In the genomic region with DNA sequence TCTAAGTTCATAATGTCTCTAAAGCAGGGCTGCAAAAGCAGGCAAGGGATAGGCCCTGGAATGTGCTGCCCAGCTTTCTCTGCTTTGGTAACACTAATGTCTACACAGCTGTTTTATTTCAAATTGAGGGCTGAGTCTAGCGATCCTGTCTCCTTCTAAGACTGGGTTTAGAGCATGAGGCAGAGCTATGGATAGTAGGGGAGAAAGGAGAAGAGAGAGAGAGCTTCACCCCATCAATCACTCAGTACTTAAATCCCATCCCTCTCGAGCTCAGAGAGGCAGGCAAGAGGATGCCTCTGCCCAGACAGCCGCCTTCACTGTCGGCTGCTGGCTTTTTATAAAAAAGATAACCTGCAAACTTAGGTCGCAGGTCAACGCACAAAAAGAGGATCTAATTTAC, we compare ENCODE assay signal across 8 mouse cellular contexts. TPM values are rescaled to one million over a fixed set of nuclear protein-coding genes. Genes with fewer than 3 reads are reported as not detected.
DNase-seq lines count a peak whose midpoint lies in the region; ATAC-seq and TF ChIP-seq lines count a peak whose summit lies in the region.

No protein-coding gene starts in this region.

- peak overlapping the region; percentile 44; the same call in 1 of the 2 replicates for H3K27ac ChIP-seq in heart, embryonic 13.5 days (replicated peaks)
- H3K27ac ChIP-seq in embryonic facial prominence, embryonic 11.5 days (replicated peaks; ENCODE audit: low read depth, low read length), result no peak overlapping the region
- no peak overlapping the region for H3K27ac ChIP-seq in intestine, embryonic 15.5 days

- H3K4me1 ChIP-seq in heart, embryonic 13.5 days, result peaks cover 23% of the 10 kb centered on the region
- H3K4me1 ChIP-seq in embryonic facial prominence, embryonic 11.5 days (ENCODE audit: control insufficient read depth, insufficient read depth, low read length), result no peaks in the 10 kb centered on the region
- H3K4me1 ChIP-seq in intestine, embryonic 15.5 days (replicated peaks), result 0 out of 2 replicates have a peak, but pooled peaks cover 9% of the 10 kb centered on the region

- no peak for ATAC-seq in heart, embryonic 13.5 days (ENCODE audit: extremely low read depth, insufficient number of reproducible peaks, low FRiP score, low TSS enrichment)
- ATAC-seq in embryonic facial prominence, embryonic 11.5 days (replicated peaks; ENCODE audit: insufficient number of reproducible peaks, low FRiP score, low TSS enrichment, low read depth), result no peak
- ATAC-seq in intestine, embryonic 15.5 days, result no peak
- no peak for ATAC-seq in megakaryocyte, adult 5-6 weeks (ENCODE audit: poor library complexity, severe bottlenecking)

- H3K9ac ChIP-seq in heart, embryonic 13.5 days, result peak overlapping the region; percentile 30; the same call in 1 of the 2 replicates
- H3K9ac ChIP-seq in embryonic facial prominence, embryonic 11.5 days (replicated peaks; ENCODE audit: low read length), result 0 out of 2 replicates have a peak overlapping the region, but pooled peaks have one; percentile 1
- H3K9ac ChIP-seq in intestine, embryonic 15.5 days, result no peak overlapping the region; the same call in 1 of the 2 replicates

- H3K27me3 ChIP-seq in heart, embryonic 13.5 days (replicated peaks), result no peaks in the 10 kb centered on the region
- H3K27me3 ChIP-seq in embryonic facial prominence, embryonic 11.5 days (ENCODE audit: control insufficient read depth, insufficient read depth, low read length), result no peaks in the 10 kb centered on the region
- no peaks in the 10 kb centered on the region for H3K27me3 ChIP-seq in intestine, embryonic 15.5 days (replicated peaks)
- no peaks in the 10 kb centered on the region for H3K27me3 ChIP-seq in myocyte (ENCODE audit: control insufficient read depth, insufficient read depth, insufficient read length)

- TF ChIP-seq POLR2A in myocyte (IDR thresholded peaks at IDR 0.05; ENCODE audit: insufficient read length, low read depth), result no peak

- H3K9me3 ChIP-seq in heart, embryonic 13.5 days, result no peaks in the 10 kb centered on the region
- H3K9me3 ChIP-seq in embryonic facial prominence, embryonic 11.5 days (replicated peaks; ENCODE audit: control insufficient read depth, low read length), result no peaks in the 10 kb centered on the region
- H3K9me3 ChIP-seq in intestine, embryonic 15.5 days, result no peaks in the 10 kb centered on the region

- DNase-seq in heart, postnatal 4 days, result no peak
- no peak for DNase-seq in embryonic facial prominence, embryonic 11.5 days (ENCODE audit: low spot score)
- DNase-seq in cerebellum, adult 9-11 months, result no peak
- DNase-seq in left cerebral cortex, adult 18-20 months (ENCODE audit: low spot score in 2 of 2), result no peak

- 19% methylated on average over 6 of the region's 6 CpGs for WGBS in heart, embryonic 13.5 days
- WGBS in embryonic facial prominence, embryonic 11.5 days, result 21% methylated on average over 6 of the region's 6 CpGs
- WGBS in intestine, embryonic 15.5 days, result 23% methylated on average over 6 of the region's 6 CpGs

- peak overlapping the region; percentile 58 for H3K4me2 ChIP-seq in heart, embryonic 13.5 days
- H3K4me2 ChIP-seq in embryonic facial prominence, embryonic 11.5 days (ENCODE audit: low read depth, low read length), result peak overlapping the region; percentile 19; the same call in 1 of the 2 replicates
- H3K4me2 ChIP-seq in intestine, embryonic 15.5 days (replicated peaks), result peak overlapping the region; percentile 20
- peak overlapping the region; percentile 22 for H3K4me2 ChIP-seq in myocyte (ENCODE audit: low read depth)

- peak overlapping the region; percentile 26 for H3K4me3 ChIP-seq in heart, embryonic 13.5 days
- peak overlapping the region; percentile 7; the same call in 1 of the 2 replicates for H3K4me3 ChIP-seq in embryonic facial prominence, embryonic 11.5 days (ENCODE audit: low read depth, low read length)
- peak overlapping the region; percentile 10; the same call in 1 of the 2 replicates for H3K4me3 ChIP-seq in intestine, embryonic 15.5 days (replicated peaks)
- H3K4me3 ChIP-seq in myocyte, result no peak overlapping the region

- H3K79me2 ChIP-seq in myocyte (ENCODE audit: control insufficient read depth, insufficient read depth), result no peaks in the 10 kb centered on the region

- H3ac ChIP-seq in myocyte (ENCODE audit: control insufficient read depth, insufficient read length), result no peak overlapping the region

- no peaks in the 10 kb centered on the region for H3K36me3 ChIP-seq in heart, embryonic 13.5 days
- H3K36me3 ChIP-seq in embryonic facial prominence, embryonic 11.5 days (replicated peaks; ENCODE audit: control insufficient read depth, insufficient read depth, low read depth, low read length), result no peaks in the 10 kb centered on the region
- no peaks in the 10 kb centered on the region for H3K36me3 ChIP-seq in intestine, embryonic 15.5 days
- no peaks in the 10 kb centered on the region for H3K36me3 ChIP-seq in myocyte (ENCODE audit: control insufficient read depth, insufficient read depth)

TF ChIP-seq in myocyte, 11 proteins besides CTCF, POLR2A, EP300 and RAD21:
- TF ChIP-seq MYOG (IDR thresholded peaks at IDR 0.05; ENCODE audit: control insufficient read depth in 1 of 3, insufficient read depth in 1 of 3, insufficient read length in 2 of 3, low read depth in 2 of 3) (no peak), MYOD1 (IDR thresholded peaks at IDR 0.05; ENCODE audit: control insufficient read depth in 1 of 3, insufficient read length in 2 of 3, low read depth in 2 of 3) (no peak), REST (IDR thresholded peaks at IDR 0.05; ENCODE audit: insufficient read depth, insufficient read length) (no peak), CEBPB (IDR thresholded peaks at IDR 0.05; ENCODE audit: insufficient read depth, poor library complexity, severe bottlenecking) (no peak), SRF (IDR thresholded peaks at IDR 0.05; ENCODE audit: control insufficient read depth, insufficient read length, low read depth) (no peak), E2F4 (IDR thresholded peaks at IDR 0.05; ENCODE audit: insufficient read depth) (no peak), POLR2AphosphoS2 (IDR thresholded peaks at IDR 0.05; ENCODE audit: insufficient read length, low read depth) (no peak), TCF3 (IDR thresholded peaks at IDR 0.05; ENCODE audit: insufficient read length, low read depth) (no peak), MAX (IDR thresholded peaks at IDR 0.05; ENCODE audit: low read depth) (no peak), USF1 (IDR thresholded peaks at IDR 0.05; ENCODE audit: low read depth) (no peak), TCF12 (IDR thresholded peaks at IDR 0.05; ENCODE audit: insufficient read depth, poor library complexity, severe bottlenecking) (no peak)
TF ChIP-seq in myocyte: peak in this region for 0.

RNA-seq across cellular contexts. Expression of gene Pbx3, which starts 4.5 kb away (rescaled TPM):
- 19.1 and 20.4 TPM in 2 replicates for polyA plus RNA-seq in heart, embryonic 13.5 days (2015; fragmentation: Nextera tagmentation; extraction: Ambion mirVana)
- 10 to 100 TPM; 25.6 to 30.2 TPM for total RNA-seq in heart, postnatal 4 days (2021)
- polyA plus RNA-seq in embryonic facial prominence, embryonic 11.5 days (2014; fragmentation: Nextera tagmentation; extraction: Ambion mirVana), result 48.9 and 53.2 TPM in 2 replicates
- 18.9 and 19.1 TPM in 2 replicates for polyA plus RNA-seq in intestine, embryonic 15.5 days (2015; fragmentation: Nextera tagmentation; extraction: Ambion mirVana)
- 6.1 TPM for polyA plus RNA-seq in myocyte (2012; fragmentation: generic; extraction: Trizol)
- 19.8 and 21.7 TPM in 2 replicates for total RNA-seq in megakaryocyte, adult 5-6 weeks (2015)
- 11.9 and 12.2 TPM in 2 replicates for total RNA-seq in megakaryocyte, adult 5-6 weeks (2017)
- total RNA-seq in left cerebral cortex, adult 18-20 months (2021), result 10 to 100 TPM; 15.7 to 18.2 TPM

RNA-seq across cellular contexts. Expression of gene Mapkap1, which starts 38.2 kb away (rescaled TPM):
- polyA plus RNA-seq in heart, embryonic 13.5 days (2015; fragmentation: Nextera tagmentation; extraction: Ambion mirVana), result 54.5 and 63.3 TPM in 2 replicates
- total RNA-seq in heart, postnatal 4 days (2021), result 10 to 100 TPM; 72.6 to 77.1 TPM
- 92.0 and 103 TPM in 2 replicates for polyA plus RNA-seq in embryonic facial prominence, embryonic 11.5 days (2014; fragmentation: Nextera tagmentation; extraction: Ambion mirVana)
- polyA plus RNA-seq in intestine, embryonic 15.5 days (2015; fragmentation: Nextera tagmentation; extraction: Ambion mirVana), result 86.1 and 88.3 TPM in 2 replicates
- 39.6 TPM for polyA plus RNA-seq in myocyte (2012; fragmentation: generic; extraction: Trizol)
- total RNA-seq in megakaryocyte, adult 5-6 weeks (2015), result 22.1 and 29.7 TPM in 2 replicates
- total RNA-seq in megakaryocyte, adult 5-6 weeks (2017), result 37.8 and 40.2 TPM in 2 replicates
- total RNA-seq in left cerebral cortex, adult 18-20 months (2021), result 10 to 100 TPM; 69.0 to 72.0 TPM
